Mouse (Mus musculus): ENCODE results near the gene Prex1.

Prex1 gene

GRCm38 (mm10) chr2:166661971-166662370 lies 51.7 kb downstream of the Prex1 start:
- DNase-seq (ENCODE audit: extremely low spot score): no peak

- DNase-seq (ENCODE audit: extremely low spot score): no peak
Measured at GRCm38 (mm10) chr2:166661498-166661897, 52.1 kb downstream of the Prex1 start.

DNA sequence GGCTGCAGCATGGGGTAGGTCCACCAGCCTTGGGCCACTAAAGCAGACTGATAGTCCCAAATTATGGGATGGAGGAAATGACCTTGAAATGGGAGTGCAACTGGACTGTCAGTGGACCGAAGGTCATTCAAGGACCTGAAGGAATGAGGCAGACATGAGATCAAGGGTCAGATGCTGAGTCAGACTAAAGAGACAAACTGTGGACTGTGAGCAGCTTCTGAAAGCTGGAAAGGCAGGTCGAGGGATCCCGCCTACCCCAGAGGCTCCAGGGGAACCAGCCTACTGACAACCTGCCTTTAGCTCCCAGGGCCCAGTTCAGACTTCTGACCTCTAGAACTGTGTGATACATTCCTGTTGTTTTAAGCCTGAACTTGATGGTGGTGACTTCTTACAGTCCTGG lies 55.3 kb downstream of the Prex1 start:
- DNase-seq (ENCODE audit: extremely low spot score): no peak

GRCm38 (mm10) chr2:166657451-166658011 lies 56.1 kb downstream of the Prex1 start:
- no peak for DNase-seq (ENCODE audit: extremely low spot score)

DNA sequence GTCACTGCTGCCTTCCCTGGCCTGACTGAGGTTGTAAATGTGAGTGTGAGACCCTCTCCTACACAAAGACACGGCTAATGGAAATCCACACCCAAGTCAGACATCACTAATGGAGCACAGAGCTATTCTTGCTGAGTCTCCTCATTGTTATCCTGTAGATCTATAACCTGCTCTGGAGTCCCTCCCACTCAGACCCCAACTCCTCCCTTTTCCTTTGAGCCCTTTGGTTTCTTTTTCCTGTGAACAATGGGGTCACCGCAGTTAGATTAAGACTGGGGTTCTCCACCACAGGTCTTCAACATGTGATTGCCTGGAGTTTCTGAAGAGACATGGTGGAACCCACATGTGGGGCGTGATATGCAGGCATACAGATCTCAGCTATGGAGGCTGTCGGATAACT lies 57.0 kb downstream of the Prex1 start:
- DNase-seq (ENCODE audit: extremely low spot score): no peak

DNA sequence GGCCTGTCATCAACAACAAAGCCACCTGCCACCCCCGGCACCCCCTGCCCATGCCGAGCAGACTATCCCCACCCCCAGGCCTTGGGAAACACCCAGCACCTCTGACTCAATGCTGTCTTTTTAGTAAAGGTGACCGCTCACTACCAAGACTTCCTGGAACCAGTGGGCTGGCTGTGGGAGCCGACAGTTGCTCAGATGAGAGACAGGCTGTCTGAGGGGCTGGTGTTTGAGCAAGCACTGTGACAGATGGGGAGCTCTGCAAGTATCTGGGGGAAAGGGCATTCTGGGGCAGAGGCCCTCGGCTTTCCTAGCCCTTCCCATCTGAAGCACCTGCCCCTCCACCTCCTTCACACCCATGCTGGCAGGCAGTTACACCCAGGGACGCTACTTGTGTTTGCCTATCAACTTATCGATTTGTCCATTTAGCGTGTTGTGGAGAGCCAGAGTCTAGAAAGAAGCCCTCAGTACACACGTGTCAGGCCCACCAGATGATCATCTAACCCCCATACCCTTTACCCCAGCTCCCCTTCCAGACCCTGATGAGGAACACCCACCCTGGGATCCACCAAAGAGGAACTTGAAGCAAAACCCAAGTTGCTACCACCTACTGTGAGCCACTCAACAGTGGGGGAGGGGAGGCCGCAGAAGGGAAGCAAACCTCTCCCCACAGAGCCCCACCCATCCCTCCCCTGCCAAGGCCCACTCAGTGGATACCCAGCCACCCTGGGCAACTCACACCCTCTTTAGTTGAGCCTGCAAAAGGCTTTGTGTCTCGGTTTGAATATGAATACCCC lies 57.7 kb downstream of the Prex1 start:
- DNase-seq (ENCODE audit: extremely low spot score): no peak

- no peak for DNase-seq (ENCODE audit: extremely low spot score)
Measured at GRCm38 (mm10) chr2:166655308-166655707, 58.3 kb downstream of the Prex1 start.

DNA sequence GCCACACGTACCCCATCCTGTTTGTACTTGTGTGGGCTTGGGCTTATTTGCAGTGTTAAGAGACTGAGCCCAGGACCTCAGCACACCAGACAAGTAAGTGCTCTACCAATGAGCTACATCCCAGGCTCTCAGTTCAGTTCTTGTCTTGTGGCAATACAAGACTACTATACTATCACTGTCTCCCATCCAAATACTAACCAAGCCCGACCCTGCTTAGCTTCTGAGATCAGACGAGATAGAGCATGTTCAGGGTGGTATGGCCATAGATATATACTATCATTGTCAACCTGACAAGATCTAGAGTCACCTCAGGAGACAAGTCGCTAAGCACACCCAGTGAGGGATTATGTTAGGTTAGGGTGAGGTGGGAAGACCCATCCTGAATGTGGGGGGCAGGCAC lies 58.8 kb downstream of the Prex1 start:
- no peak for DNase-seq (ENCODE audit: extremely low spot score)

DNA sequence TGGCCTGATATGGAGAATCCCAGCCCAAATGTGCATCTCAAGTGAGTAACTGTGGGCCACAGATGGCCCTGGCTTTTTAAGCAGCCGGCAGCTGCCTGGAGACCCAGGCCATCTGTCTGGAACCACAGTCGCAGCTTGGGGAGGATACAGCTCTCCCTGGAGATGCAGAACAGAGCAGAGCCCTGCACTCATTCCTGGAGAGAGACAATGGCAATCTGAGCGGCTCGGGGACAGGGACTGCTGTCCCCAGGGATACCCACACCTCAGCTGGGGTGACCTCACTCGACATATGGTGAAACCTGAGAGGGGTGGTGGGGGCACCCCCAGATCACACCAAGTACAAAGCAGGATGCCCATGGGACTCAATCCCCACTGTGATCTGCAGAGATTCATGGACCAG lies 60.1 kb downstream of the Prex1 start:
- DNase-seq (ENCODE audit: extremely low spot score): no peak

DNA sequence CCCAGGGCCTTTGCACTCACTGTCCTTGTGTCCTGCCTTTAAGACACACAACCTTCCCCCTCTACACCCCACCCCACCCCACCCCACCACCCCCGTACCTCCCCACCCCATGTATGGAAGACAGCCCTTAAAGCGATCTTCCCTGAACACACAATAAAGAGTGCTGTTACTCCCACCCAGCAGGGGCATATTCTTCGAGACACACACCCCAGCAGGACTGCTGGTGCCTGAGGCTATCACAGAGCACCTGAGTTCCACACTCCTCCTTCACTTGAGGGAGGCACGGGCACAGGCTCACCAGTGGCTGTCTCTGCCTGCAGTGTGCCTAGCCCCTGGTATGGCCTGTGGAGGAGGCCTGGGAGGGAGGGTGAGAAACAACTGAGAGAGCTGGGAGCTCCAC lies 61.0 kb downstream of the Prex1 start:
- DNase-seq (ENCODE audit: extremely low spot score): no peak

- no peak for DNase-seq (ENCODE audit: extremely low spot score)
Measured at GRCm38 (mm10) chr2:166651317-166652030, 62.2 kb downstream of the Prex1 start.

DNA sequence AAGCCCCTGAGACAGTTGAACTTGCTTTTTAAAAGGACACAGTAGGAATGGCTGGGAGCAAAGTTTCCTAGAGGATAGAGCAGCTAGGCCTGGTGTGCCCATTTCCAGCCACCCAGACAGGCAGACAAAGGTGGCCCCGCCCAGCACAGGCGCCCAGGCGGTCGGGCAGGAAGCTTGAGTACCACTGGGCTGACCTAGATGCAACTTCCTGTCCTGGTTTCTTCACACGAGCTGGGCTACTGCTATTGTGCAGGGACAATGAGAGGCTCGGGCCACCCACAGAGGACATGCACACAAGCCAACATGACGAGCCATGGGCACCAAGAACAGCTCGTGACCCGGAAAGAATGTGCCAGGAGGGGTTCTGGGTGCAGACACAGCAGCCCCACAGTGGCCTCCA lies 63.2 kb downstream of the Prex1 start:
- no peak for DNase-seq (ENCODE audit: extremely low spot score)

GRCm38 (mm10) chr2:166647242-166647641 lies 66.4 kb downstream of the Prex1 start:
- no peak for DNase-seq (ENCODE audit: extremely low spot score)

DNA sequence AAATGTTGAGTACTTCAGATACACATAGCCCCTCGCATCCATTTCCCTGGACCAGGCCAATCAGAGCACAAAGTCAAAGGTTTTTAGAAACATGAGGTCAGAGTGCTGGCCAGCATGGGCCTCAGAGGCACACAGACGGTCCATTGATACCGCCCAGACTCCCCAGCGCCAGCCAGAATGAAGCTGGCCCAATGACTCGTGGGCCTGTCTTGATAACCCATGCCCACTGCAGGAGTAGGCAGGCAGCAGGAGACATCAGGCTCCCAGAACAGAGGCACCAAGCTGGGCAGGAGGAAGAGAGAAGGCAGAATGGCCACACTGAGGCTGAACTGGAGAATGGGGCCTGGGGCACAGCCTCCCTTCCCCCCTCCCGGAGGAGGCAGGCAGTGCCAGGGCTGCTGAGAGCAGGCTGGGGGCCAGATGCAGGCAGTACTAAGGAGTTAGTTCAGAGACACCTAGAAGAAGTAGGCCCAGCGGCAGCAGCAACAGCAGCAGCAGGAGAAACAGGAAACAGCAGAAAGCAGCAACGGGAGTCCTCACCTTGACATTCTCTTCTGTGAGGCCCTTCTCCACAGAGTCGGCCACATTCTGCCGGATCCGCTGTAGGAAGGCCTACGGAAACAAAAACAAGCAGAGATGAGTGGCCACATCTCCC lies 67.1 kb downstream of the Prex1 start:
- no peak for DNase-seq (ENCODE audit: extremely low spot score)

DNA sequence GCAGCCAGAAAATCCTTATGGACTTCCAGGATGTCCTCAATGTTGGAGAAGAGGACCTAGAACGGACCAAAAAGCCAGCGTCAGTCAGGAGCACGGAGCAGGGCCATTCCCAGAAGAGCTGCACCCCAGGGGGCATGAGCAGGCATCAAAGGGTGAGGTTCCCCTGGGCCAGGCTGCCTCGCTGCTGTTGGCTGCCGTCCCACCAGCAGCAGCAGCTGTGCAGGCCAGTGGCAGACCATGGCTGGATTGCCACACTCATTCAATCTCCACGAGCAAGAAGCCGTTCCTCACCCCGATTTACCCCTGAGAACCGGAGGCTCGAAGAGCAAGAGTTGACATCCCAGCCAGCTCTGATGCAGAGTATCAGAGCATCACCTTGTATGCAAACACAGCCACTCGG lies 68.8 kb downstream of the Prex1 start:
- DNase-seq (ENCODE audit: extremely low spot score): no peak

DNA sequence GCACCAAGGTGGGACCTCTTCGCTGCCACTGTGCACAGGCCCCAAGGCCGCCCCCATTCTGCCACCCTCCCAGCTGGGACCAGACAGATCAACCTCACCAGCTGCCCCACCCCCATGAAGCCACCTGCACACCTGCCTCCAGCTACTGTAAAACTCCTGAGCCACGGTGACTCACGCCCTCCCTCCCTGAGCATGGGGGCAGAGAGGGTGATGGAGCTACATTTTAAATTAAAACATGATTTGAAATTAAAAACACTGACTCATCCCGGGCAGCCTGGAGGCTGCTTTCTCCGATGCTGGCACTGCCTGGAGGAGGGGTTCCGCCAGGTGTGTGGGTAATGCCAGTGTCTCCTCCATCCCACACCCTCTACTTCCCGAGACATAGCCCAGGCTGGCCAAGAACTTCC lies 71.0 kb downstream of the Prex1 start:
- no peak for DNase-seq (ENCODE audit: extremely low spot score)

DNA sequence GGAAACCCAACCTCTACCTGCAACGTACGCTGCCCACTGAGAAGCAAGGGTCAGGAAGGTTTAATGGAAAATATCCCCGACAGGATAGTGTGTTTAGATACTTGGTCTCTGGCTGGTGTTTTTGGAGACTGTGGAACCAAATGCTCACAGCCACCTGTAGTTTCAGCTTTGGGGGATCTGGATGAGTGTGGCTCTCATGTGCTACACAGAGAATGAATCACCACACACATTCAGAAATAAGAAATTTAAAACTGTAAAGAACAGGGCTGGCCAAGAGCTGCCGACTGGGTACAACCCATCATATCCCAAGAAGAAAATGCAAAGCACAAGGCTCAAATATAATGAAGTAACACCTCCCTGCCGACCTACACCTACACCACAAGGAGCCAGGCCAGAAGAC lies 73.9 kb downstream of the Prex1 start:
- no peak for DNase-seq (ENCODE audit: extremely low spot score)

GRCm38 (mm10) chr2:166638947-166639641 lies 74.5 kb downstream of the Prex1 start:
- peak; percentile 26 for DNase-seq (ENCODE audit: extremely low spot score)

GRCm38 (mm10) chr2:166638079-166638800 lies 75.4 kb downstream of the Prex1 start:
- no peak for DNase-seq (ENCODE audit: extremely low spot score)

- DNase-seq (ENCODE audit: extremely low spot score): no peak
Measured at GRCm38 (mm10) chr2:166637673-166637990, 76.0 kb downstream of the Prex1 start.

Data from embryo, embryonic 9.5 days (tissue).